Mouse (Mus musculus) kidney, adult 11 months (tissue): Measurements from ENCODE around the gene Hilpda.

Source experiments
- DNase-seq: peaks from one replicate; pipeline ENCODE4 v3.0.0; 2022

Gene Hilpda

DNA sequence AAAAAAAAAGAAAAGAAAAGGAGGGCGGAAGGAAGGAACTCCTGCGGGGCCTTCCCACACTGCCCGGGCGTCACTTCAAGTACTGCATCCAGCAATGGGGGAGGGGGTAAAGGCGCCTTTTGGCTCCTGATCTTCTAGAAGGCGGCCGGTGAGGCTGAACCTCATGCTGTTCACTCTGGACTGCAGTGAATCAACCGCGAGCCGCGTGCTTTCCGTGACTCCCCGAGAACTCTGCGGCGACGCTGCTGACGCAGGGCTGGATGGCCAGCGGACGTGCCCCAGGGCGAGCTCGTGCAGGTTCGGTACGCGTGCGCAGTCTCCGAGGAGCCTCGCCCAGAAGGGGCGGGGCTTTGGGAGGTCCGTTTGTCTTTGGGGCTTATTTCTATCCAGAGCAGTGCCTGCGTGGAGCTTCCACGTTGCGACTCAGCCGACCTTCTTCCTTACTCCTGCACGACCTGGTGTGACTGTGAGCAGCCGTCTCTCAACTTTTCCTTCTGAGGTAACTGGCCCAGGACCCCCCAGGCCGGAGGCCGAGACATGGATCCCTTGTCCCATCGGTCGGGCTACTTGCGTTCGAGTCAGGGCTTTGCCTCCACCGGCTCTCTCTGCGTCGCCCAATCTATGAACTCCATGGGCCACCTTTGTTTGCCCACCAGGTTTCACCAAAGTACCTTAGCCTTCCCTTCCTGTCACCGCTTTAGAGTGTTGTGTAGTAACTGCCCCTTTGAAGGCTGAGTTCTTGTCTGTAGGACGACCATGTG, at the start of gene Hilpda:
Gene Hilpda, plus strand, starts transcription at position 177 of the 761 bp plus-strand sequence.
- DNase-seq, result peak; percentile 91

DNA sequence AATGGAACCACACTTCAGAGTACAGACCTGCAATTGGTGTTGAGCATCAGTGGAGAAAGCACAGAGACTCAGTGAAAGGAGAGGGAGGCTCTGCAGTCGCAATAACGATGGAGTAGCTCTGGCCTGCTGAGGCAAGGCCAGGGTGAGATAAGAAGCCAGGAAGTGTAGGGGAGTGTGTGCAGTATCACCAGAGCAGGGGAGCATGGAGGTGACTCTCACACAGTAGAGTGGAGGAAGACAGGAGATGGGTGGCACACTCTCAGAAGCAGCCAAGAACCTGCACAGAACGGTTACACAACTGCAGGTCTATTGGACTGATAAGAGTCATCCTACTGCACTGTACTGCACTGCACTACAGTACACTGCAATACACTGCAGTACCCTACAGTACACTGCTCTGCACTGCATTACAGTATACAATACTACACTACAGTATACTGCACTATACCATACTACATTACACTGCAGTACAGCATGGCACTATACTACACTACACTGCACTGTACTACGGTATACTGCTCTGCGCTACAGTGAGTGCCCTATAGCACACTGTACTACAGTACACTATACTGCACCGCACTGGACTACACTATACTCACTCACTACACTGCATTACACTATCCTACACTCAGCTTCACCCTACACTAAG, 42.9 kb upstream of the Hilpda start:
- DNase-seq, result no peak

GRCm38 (mm10) chr6:29230386-29230785, 41.9 kb upstream of the Hilpda start:
- DNase-seq, result no peak

GRCm38 (mm10) chr6:29231799-29232198, 40.5 kb upstream of the Hilpda start:
- no peak for DNase-seq

GRCm38 (mm10) chr6:29232321-29232720, 40.0 kb upstream of the Hilpda start:
- no peak for DNase-seq

DNA sequence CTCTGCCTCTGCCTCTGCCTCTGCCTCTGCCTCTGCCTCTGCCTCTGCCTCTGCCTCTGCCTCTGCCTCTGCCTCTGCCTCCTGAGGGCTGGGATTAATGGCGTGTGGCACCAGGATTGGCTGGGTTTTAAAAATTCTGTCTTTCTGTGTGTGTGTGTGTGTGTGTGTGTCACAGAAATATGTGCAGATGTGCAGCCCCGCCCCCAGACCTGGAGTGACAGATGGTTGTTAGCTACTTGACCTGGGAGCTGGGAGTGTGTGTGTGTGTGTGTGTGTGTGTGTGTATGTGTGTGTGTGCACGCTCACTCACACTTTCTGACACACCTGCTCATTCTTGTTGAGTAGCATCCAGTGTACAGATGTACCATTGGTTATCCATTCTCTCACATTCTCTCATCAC, 38.6 kb upstream of the Hilpda start:
- DNase-seq, result no peak

- DNase-seq, result no peak
These were observed 38.0 kb upstream of the Hilpda start for GRCm38 (mm10) chr6:29234272-29234671.

DNA sequence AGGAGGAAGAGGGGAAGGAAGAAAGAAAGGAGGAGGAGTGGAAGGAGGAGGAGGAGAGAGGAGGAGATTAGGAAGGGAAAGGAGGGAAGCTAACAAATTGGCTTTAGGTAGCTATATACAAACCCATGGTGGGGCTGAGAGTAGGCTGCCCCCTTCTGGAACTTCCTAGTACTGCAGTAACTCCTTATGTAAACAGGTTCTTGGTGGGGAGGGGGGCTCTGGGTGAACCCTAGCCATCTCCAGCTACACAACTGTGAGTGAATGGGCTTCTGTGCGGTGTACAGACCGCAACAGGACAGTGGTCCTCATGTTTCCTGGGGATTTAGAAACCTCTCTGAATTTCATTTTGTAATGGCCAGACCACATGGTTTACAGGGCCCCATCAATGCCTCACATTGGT, 31.5 kb upstream of the Hilpda start:
- peak; percentile 17 for DNase-seq

GRCm38 (mm10) chr6:29241697-29242096, 30.6 kb upstream of the Hilpda start:
- DNase-seq, result no peak

DNA sequence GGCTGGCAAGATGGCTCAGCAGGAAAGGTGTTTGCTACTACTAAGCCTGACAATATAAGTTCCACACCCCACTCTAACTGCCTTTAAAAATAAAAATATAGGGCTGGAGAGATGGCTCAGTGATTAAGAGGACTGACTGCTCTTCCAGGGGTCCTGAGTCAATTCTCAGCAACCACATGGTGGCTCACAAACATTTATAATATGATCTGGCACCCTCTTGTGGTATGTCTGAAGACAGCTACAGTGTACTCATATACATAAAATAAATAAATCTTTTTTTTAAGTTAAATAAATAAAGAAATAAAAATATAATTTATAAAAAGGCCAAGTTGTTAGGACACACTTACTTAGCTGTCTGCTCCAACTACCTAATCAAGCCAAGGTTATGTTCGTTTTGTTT, 30.0 kb upstream of the Hilpda start:
- DNase-seq, result no peak

DNA sequence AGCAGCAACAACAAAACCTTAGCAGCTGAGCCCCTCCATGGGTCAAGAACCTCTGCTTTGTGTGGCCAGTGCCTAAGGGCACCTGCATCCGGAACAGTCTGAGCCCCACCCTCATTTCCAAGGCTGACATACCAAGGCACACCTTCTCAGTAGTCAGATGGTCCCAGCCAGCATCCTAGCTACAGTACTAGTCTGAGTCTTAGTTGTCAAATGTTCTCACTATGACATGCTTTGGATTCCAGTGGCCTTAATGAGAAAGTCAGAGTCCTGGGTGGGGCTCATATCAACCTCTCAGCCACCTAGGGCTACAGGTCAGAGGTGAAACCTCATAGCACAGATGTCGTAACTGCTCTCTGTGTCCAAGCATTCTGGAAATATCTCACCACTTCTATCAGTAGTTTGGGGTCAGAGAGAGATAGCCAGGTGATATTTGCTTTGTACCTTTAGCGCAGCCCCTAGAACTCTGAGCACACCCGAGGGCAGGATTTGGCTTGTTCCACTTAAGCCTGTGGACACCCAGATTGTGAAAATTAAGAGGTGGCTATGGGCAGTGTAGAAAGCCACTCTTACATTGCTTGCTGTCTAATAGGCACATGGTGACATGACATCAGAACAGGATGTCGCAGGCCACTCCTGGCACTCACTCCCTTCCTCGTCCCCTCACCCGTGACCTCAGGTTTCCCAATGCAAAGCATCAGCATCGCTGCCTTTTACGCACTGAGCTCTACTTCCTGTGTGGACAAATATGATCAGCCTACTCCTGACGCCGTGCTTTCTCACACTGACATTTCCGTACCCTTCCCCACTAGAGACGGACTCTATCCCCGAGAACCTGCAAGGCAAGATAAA, 26.8 kb upstream of the Hilpda start:
- no peak for DNase-seq

DNA sequence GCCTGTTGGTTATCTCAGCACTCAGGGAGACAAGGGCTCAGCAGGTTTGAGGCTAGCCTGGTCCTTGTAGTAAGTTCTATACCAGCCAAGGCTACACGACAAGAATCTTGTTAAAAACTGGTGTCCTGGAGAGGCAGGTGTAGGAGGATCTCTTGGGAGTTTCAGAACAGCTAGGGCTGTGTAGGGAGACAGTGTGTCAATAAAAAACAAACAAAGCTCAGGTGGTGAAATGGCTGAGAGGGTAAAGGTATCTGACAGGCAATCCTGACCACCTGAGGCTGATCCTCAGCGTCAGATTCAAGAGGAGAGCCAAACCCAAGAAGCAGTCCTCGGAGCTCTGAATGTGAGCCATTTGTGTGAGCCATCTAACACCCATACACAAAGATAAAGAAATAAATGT, 26.1 kb upstream of the Hilpda start:
- no peak for DNase-seq

GRCm38 (mm10) chr6:29246585-29246984, 25.7 kb upstream of the Hilpda start:
- no peak for DNase-seq

GRCm38 (mm10) chr6:29247072-29247471, 25.2 kb upstream of the Hilpda start:
- DNase-seq, result no peak

DNA sequence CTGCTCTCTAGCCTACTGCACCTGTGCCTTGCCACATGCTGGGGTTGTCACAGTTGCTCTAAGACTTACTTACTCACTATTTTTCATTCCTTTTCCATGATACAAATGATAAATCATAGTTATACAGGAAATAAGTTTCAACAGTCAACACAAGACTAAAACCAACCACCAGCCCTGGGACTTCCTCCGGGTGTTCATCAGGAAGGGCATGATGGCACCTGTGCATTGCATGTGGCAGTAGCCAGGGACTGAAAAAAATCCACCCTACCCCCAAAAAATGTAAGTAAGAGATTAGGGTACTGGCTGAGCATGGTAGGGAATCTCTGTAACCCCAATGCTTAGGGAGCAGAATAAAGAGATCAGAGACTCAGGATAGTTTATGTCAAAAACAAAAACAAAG, 12.9 kb upstream of the Hilpda start:
- no peak for DNase-seq

GRCm38 (mm10) chr6:29261831-29262230, 10.5 kb upstream of the Hilpda start:
- no peak for DNase-seq

- no peak for DNase-seq
These were observed 8.4 kb upstream of the Hilpda start for GRCm38 (mm10) chr6:29263650-29264455.

GRCm38 (mm10) chr6:29264456-29264781, 7.9 kb upstream of the Hilpda start:
- DNase-seq, result no peak

DNA sequence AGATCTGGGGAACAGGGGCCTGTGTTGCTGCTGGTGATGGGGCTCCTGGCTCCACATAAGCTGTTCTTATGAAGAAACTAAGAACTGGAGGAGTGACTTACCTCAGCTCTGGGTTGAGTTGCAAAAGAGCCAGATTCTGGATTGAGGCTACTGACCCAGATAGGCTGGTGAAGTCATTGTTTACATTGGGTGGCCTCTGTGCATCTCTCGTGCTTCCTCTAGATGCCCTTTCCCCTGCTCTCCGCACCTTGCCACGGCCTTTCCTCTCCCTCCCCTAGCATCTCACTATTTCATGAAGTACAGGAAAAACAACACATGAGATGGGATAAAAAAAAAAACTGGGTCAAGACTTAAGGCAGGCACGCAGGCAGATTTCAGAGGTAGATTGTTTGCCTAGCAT, 5.4 kb upstream of the Hilpda start:
- no peak for DNase-seq

GRCm38 (mm10) chr6:29269006-29269668, 3.2 kb upstream of the Hilpda start:
- no peak for DNase-seq

DNA sequence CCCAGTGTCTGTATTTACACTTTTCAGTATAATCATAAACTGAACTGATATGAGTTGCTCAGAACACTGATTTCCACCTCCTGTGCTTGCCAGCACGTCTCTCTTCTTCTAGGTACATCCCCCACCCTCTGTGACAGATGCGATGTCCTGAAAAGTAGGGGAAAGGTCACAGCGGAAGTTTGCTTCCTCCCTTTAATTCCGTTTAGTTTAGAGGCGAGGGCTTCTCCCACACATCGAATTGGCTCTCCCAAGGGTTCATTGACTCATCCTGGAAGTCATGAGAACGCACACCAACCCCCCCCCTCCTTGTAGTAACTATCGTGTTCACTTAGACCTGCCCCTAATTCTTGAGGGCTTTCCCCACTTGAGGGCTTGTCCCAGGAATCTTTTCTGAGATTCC, 1.3 kb upstream of the Hilpda start:
- DNase-seq, result no peak

DNA sequence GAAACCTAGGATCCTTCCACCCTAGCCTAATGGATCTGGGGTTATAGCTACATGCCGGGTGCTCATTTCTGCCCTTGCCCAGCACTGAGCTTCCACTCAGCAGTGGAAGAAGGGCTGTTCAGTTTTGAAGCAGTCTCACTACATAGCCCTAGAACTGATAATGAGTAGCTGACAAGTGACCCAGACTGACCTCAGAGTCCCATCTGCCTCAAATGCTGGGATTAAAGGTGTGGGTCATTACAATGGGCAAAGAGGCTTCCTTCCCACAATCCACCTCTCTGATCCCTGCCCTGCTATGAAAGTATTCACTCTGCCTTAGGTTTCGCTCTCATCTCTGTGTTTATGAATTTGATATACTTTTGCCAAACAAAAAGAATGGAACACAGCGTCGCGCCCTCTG, 4.5 kb downstream of the Hilpda start:
- DNase-seq, result no peak
